Mouse (Mus musculus): Measurements from ENCODE around the gene Frmd8. TPM values are rescaled to one million over a fixed set of nuclear protein-coding genes. Genes with fewer than 3 reads are reported as not detected.

The Frmd8 gene
- total and polyA plus RNA-seq, 3 experiments = 22.8 to 34.4 TPM; not detected in 1

GRCm38 (mm10) chr19:5824826-5825617 lies 50.1 kb downstream of the Frmd8 start:
- TF ChIP-seq ETS1 (IDR thresholded peaks at IDR 0.05; ENCODE audit: low read depth, low read length) (no peak), SIN3A (IDR thresholded peaks at IDR 0.05; ENCODE audit: low read length) (no peak), BHLHE40 (IDR thresholded peaks at IDR 0.05; ENCODE audit: borderline replicate concordance, low read depth, low read length) (no peak), HCFC1 (IDR thresholded peaks at IDR 0.05; ENCODE audit: low read depth, low read length) (no peak)
- no peak overlapping the region for H3K27ac ChIP-seq (ENCODE audit: control insufficient read depth, low read depth, low read length)
- peaks cover 0 to 16% of the 10 kb centered on the region in 2 experiments; a peak in 3 of 4 replicates for H3K36me3 ChIP-seq (ENCODE audit: control insufficient read depth in 1 of 2, insufficient read depth in 2 of 2, low read length in 2 of 2)
- no peak overlapping the region for H3K9ac ChIP-seq (ENCODE audit: control insufficient read depth, low read depth, low read length, poor library complexity, severe bottlenecking)
- no peak overlapping the region for H3K4me3 ChIP-seq (ENCODE audit: control insufficient read depth in 1 of 2, insufficient read depth in 1 of 2, low read depth in 2 of 2, low read length in 2 of 2)
- H3K9me3 ChIP-seq (replicated peaks; ENCODE audit: insufficient read depth, low read length) = no peaks in the 10 kb centered on the region
- DNase-seq (ENCODE audit: low read depth, low spot score) = no peak
- no peaks in the 10 kb centered on the region for H3K79me2 ChIP-seq (ENCODE audit: control insufficient read depth, insufficient read depth, low read length, poor library complexity)
- no peaks in the 10 kb centered on the region for H3K4me1 ChIP-seq (ENCODE audit: control insufficient read depth in 1 of 2, insufficient read depth in 2 of 2, low read length in 2 of 2)
- H3K27me3 ChIP-seq (ENCODE audit: control insufficient read depth in 1 of 2, insufficient read depth in 2 of 2, low read length in 2 of 2) = no peaks in the 10 kb centered on the region

- H3K9me3 ChIP-seq (replicated peaks; ENCODE audit: insufficient read depth, low read length) = no peaks in the 10 kb centered on the region
- H3K4me1 ChIP-seq (ENCODE audit: control insufficient read depth in 1 of 2, insufficient read depth in 2 of 2, low read length in 2 of 2) = no peaks in the 10 kb centered on the region
- no peak overlapping the region for H3K27ac ChIP-seq (ENCODE audit: control insufficient read depth, low read depth, low read length)
- no peak overlapping the region for H3K9ac ChIP-seq (ENCODE audit: control insufficient read depth, low read depth, low read length, poor library complexity, severe bottlenecking)
- no peak overlapping the region for H3K4me3 ChIP-seq (ENCODE audit: control insufficient read depth in 1 of 2, insufficient read depth in 1 of 2, low read depth in 2 of 2, low read length in 2 of 2)
- TF ChIP-seq TCF12 (IDR thresholded peaks at IDR 0.05; ENCODE audit: low read depth, low read length) (no peak), ZNF384 (IDR thresholded peaks at IDR 0.05; ENCODE audit: low read depth, low read length) (no peak), RAD21 (IDR thresholded peaks at IDR 0.05; ENCODE audit: low read depth, low read length) (no peak), ELF1 (IDR thresholded peaks at IDR 0.05; ENCODE audit: low read depth, low read length) (no peak), MXI1 (IDR thresholded peaks at IDR 0.05; ENCODE audit: low read depth, low read length) (no peak), JUND (IDR thresholded peaks at IDR 0.05; ENCODE audit: low read depth, low read length) (no peak), GATA1 (IDR thresholded peaks at IDR 0.05; ENCODE audit: low read depth, low read length) (no peak), USF2 (IDR thresholded peaks at IDR 0.05; ENCODE audit: borderline replicate concordance in 1 of 2, insufficient read depth in 1 of 2, low read depth in 1 of 2, low read length in 2 of 2) (no peak), MYB (IDR thresholded peaks at IDR 0.05; ENCODE audit: low read depth, low read length) (no peak), NRF1 (IDR thresholded peaks at IDR 0.05; ENCODE audit: insufficient read depth, low read depth, low read length, poor library complexity, severe bottlenecking) (no peak)
- H3K79me2 ChIP-seq (ENCODE audit: control insufficient read depth, insufficient read depth, low read length, poor library complexity) = no peaks in the 10 kb centered on the region
- H3K36me3 ChIP-seq (ENCODE audit: control insufficient read depth in 1 of 2, insufficient read depth in 2 of 2, low read length in 2 of 2) = peaks cover 0 to 16% of the 10 kb centered on the region in 2 experiments; a peak in 3 of 4 replicates
- no peaks in the 10 kb centered on the region for H3K27me3 ChIP-seq (ENCODE audit: control insufficient read depth in 1 of 2, insufficient read depth in 2 of 2, low read length in 2 of 2)
- DNase-seq (ENCODE audit: low read depth, low spot score) = no peak
These were observed 50.8 kb downstream of the Frmd8 start for GRCm38 (mm10) chr19:5824043-5824825.
